7 mouse cellular contexts compared by ENCODE assay signal in genomic region chr7:141131024-141131820, GRCm38 (mm10). TPM values are rescaled to one million over a fixed set of nuclear protein-coding genes. Genes with fewer than 3 reads are reported as not detected.
DNase-seq lines count a peak whose midpoint lies in the region; ATAC-seq lines count a peak whose summit lies in the region.

No protein-coding gene starts in this region.

- H3K4me2 ChIP-seq in intestine, embryonic 16.5 days (ENCODE audit: low read depth, low read length), result peak overlapping the region; percentile 90
- peak overlapping the region; percentile 79 for H3K4me2 ChIP-seq in midbrain, embryonic 11.5 days

- H3K9me3 ChIP-seq in intestine, embryonic 16.5 days (ENCODE audit: control insufficient read depth, low read length), result no peaks in the 10 kb centered on the region
- H3K9me3 ChIP-seq in midbrain, embryonic 11.5 days (ENCODE audit: control insufficient read depth, low read length), result no peaks in the 10 kb centered on the region

- ATAC-seq in intestine, embryonic 16.5 days, result peak; percentile 99
- ATAC-seq in midbrain, embryonic 11.5 days (ENCODE audit: low FRiP score), result peak; percentile 99

- H3K27ac ChIP-seq in intestine, embryonic 16.5 days (ENCODE audit: low read length), result peak overlapping the region; percentile 46; the same call in 1 of the 2 replicates
- peak overlapping the region; percentile 25; the same call in 1 of the 2 replicates for H3K27ac ChIP-seq in midbrain, embryonic 11.5 days (ENCODE audit: low read depth, low read length)

- H3K9ac ChIP-seq in intestine, embryonic 16.5 days (ENCODE audit: low read depth, low read length), result peak overlapping the region; percentile 98
- H3K9ac ChIP-seq in midbrain, embryonic 11.5 days (ENCODE audit: low read length), result peak overlapping the region; percentile 87

- peaks cover 15% of the 10 kb centered on the region for H3K4me1 ChIP-seq in intestine, embryonic 16.5 days (ENCODE audit: control insufficient read depth, insufficient read depth, low read length)
- H3K4me1 ChIP-seq in midbrain, embryonic 11.5 days (ENCODE audit: control insufficient read depth, insufficient read depth, low read length), result peaks cover 9% of the 10 kb centered on the region

- H3K4me3 ChIP-seq in intestine, embryonic 16.5 days (ENCODE audit: low read length), result peak overlapping the region; percentile 98
- H3K4me3 ChIP-seq in midbrain, embryonic 11.5 days (ENCODE audit: low read depth, low read length), result peak overlapping the region; percentile 77

- no peaks in the 10 kb centered on the region for H3K27me3 ChIP-seq in intestine, embryonic 16.5 days (replicated peaks; ENCODE audit: control insufficient read depth, insufficient read depth, low read length)
- no peaks in the 10 kb centered on the region for H3K27me3 ChIP-seq in midbrain, embryonic 11.5 days (ENCODE audit: control insufficient read depth, insufficient read depth, low read length)

- DNase-seq in adrenal gland, adult 18-20 months (ENCODE audit: low spot score in 2 of 2), result peak; percentile 83 to 85
- peak; percentile 98 for DNase-seq in embryo, embryonic 11 days
- DNase-seq in gastrocnemius, postnatal 36 days, result peak; percentile 71 to 81
- peak; percentile 88 to 90 for DNase-seq in left cerebral cortex, postnatal 36 days (ENCODE audit: low spot score in 2 of 2)
- peak; percentile 100 for DNase-seq in midbrain, embryonic 11.5 days (ENCODE audit: low spot score, missing footprints)
- peak; percentile 81 for DNase-seq in skeletal muscle tissue, adult 2 months (ENCODE audit: low read depth, low spot score)

- WGBS in intestine, embryonic 16.5 days, result under 1% methylated on average over 59 of the region's 59 CpGs
- WGBS in midbrain, embryonic 11.5 days, result under 1% methylated on average over 59 of the region's 59 CpGs

- intact Hi-C loops in gastrocnemius, postnatal 36 days (cut with DNase I), result loop anchor here (5.0 kb wide), 1 partner anchor 36 kb away; no protein-coding TSS in a partner anchor
- intact Hi-C loops in left cerebral cortex, postnatal 36 days (cut with DNase I), result loop anchor here (5.0 kb wide), 1 partner anchor 41 kb away; the partner anchor contains the start of gene Rnh1

- peaks cover 4% of the 10 kb centered on the region; the same call in 1 of the 2 replicates for H3K36me3 ChIP-seq in intestine, embryonic 16.5 days (ENCODE audit: control insufficient read depth, insufficient read depth, low read length)
- peaks cover 8% of the 10 kb centered on the region for H3K36me3 ChIP-seq in midbrain, embryonic 11.5 days (ENCODE audit: control insufficient read depth, insufficient read depth, low read length)

RNA-seq across cellular contexts. Expression of gene Ptdss2, which starts 9.0 kb away (rescaled TPM):
- total RNA-seq in adrenal gland, adult 18-20 months (2021), result 10 to 100 TPM; 39.2 to 40.4 TPM
- total RNA-seq in gastrocnemius, postnatal 36 days (2021), result 10 to 100 TPM; 15.9 to 18.7 TPM
- polyA plus RNA-seq in intestine, embryonic 16.5 days (2015; fragmentation: Nextera tagmentation; extraction: Ambion mirVana), result 59.0 and 60.3 TPM in 2 replicates
- total RNA-seq in left cerebral cortex, postnatal 36 days (2021), result 10 to 100 TPM; 45.1 to 52.1 TPM
- polyA plus RNA-seq in midbrain, embryonic 11.5 days (2014; fragmentation: Nextera tagmentation; extraction: Ambion mirVana), result 68.6 and 70.7 TPM in 2 replicates

RNA-seq across cellular contexts. Expression of gene Ano9, which starts 13.6 kb away (rescaled TPM):
- total RNA-seq in adrenal gland, adult 18-20 months (2021), result under 1 TPM; 0.20 to 0.32 TPM
- not detected for total RNA-seq in gastrocnemius, postnatal 36 days (2021)
- polyA plus RNA-seq in intestine, embryonic 16.5 days (2015; fragmentation: Nextera tagmentation; extraction: Ambion mirVana), result 43.6 and 50.1 TPM in 2 replicates
- not detected for total RNA-seq in left cerebral cortex, postnatal 36 days (2021)
- polyA plus RNA-seq in midbrain, embryonic 11.5 days (2014; fragmentation: Nextera tagmentation; extraction: Ambion mirVana), result 0.12 TPM in 1 of 2 replicates, not detected in the other

RNA-seq across cellular contexts. Expression of gene Sigirr, which starts 30.9 kb away (rescaled TPM):
- 1 to 10 TPM; 2.0 to 2.7 TPM for total RNA-seq in adrenal gland, adult 18-20 months (2021)
- total RNA-seq in gastrocnemius, postnatal 36 days (2021), result 1 to 10 TPM; 1.7 to 2.0 TPM
- polyA plus RNA-seq in intestine, embryonic 16.5 days (2015; fragmentation: Nextera tagmentation; extraction: Ambion mirVana), result 29.4 and 32.8 TPM in 2 replicates
- total RNA-seq in left cerebral cortex, postnatal 36 days (2021), result 1 to 10 TPM; 1.7 to 2.8 TPM
- 1.2 and 1.8 TPM in 2 replicates for polyA plus RNA-seq in midbrain, embryonic 11.5 days (2014; fragmentation: Nextera tagmentation; extraction: Ambion mirVana)

RNA-seq across cellular contexts. Expression of gene Rnh1, which starts 41.4 kb away (rescaled TPM):
- total RNA-seq in adrenal gland, adult 18-20 months (2021), result 100 to 1,000 TPM; 218 to 327 TPM
- 10 to 100 TPM; 41.8 to 45.9 TPM for total RNA-seq in gastrocnemius, postnatal 36 days (2021)
- 159 and 160 TPM in 2 replicates for polyA plus RNA-seq in intestine, embryonic 16.5 days (2015; fragmentation: Nextera tagmentation; extraction: Ambion mirVana)
- 10 to 100 TPM; 33.6 to 36.2 TPM for total RNA-seq in left cerebral cortex, postnatal 36 days (2021)
- polyA plus RNA-seq in midbrain, embryonic 11.5 days (2014; fragmentation: Nextera tagmentation; extraction: Ambion mirVana), result 54.6 and 56.7 TPM in 2 replicates

RNA-seq across cellular contexts. Expression of gene Pkp3, which starts 53.2 kb away (rescaled TPM):
- total RNA-seq in adrenal gland, adult 18-20 months (2021), result 1 to 10 TPM; 1.8 to 3.3 TPM
- under 1 TPM in 1 of 2 experiments, not detected in 1; 0.12 TPM for total RNA-seq in gastrocnemius, postnatal 36 days (2021)
- polyA plus RNA-seq in intestine, embryonic 16.5 days (2015; fragmentation: Nextera tagmentation; extraction: Ambion mirVana), result 31.3 and 32.4 TPM in 2 replicates
- total RNA-seq in left cerebral cortex, postnatal 36 days (2021), result not detected
- 0.82 and 0.84 TPM in 2 replicates for polyA plus RNA-seq in midbrain, embryonic 11.5 days (2014; fragmentation: Nextera tagmentation; extraction: Ambion mirVana)

Comparison
In these comparisons a context has a peak if more than half of its experiments do, and no peak if none do; other contexts are left out.
1. Peak in every context shown above with its lines: DNase-seq, ATAC-seq, H3K4me3 ChIP-seq and H3K27ac ChIP-seq.